Mouse (Mus musculus): ENCODE measurements around the gene Wdr18.
A peak's percentile ranks its signal among the peaks of the same experiment; 100 is the strongest.

The Wdr18 gene

GRCm38 (mm10) chr10:79946752-79947322, 13.1 kb upstream of the Wdr18 start:
- DNase-seq (ENCODE audit: low spot score in 2 of 2), result peak in 1 of 2 experiments; percentile 36

GRCm38 (mm10) chr10:79947502-79947901, 12.4 kb upstream of the Wdr18 start:
- no peak for DNase-seq (ENCODE audit: low spot score in 2 of 2)

- no peak for DNase-seq (ENCODE audit: low spot score in 2 of 2)
Measured at GRCm38 (mm10) chr10:79949873-79950272, 10.1 kb upstream of the Wdr18 start.

GRCm38 (mm10) chr10:79950661-79951060, 9.3 kb upstream of the Wdr18 start:
- DNase-seq (ENCODE audit: low spot score in 2 of 2), result no peak

- peak in 1 of 2 experiments; percentile 66 for DNase-seq (ENCODE audit: low spot score in 2 of 2)
Measured at GRCm38 (mm10) chr10:79953946-79954345, 6.0 kb upstream of the Wdr18 start.

GRCm38 (mm10) chr10:79955691-79956090, 4.3 kb upstream of the Wdr18 start:
- DNase-seq (ENCODE audit: low spot score in 2 of 2), result no peak

- DNase-seq (ENCODE audit: low spot score in 2 of 2), result no peak
Measured at GRCm38 (mm10) chr10:79956643-79957154, 3.3 kb upstream of the Wdr18 start.

GRCm38 (mm10) chr10:79958140-79958816, 1.7 kb upstream of the Wdr18 start:
- peak; percentile 82 to 91 for DNase-seq (ENCODE audit: low spot score in 2 of 2)

GRCm38 (mm10) chr10:79959412-79959811, 540 bp upstream of the Wdr18 start:
- peak in 1 of 2 experiments; percentile 59 for DNase-seq (ENCODE audit: low spot score in 2 of 2)

- no peak for DNase-seq (ENCODE audit: low spot score in 2 of 2)
Measured at GRCm38 (mm10) chr10:79960671-79961294, 831 bp downstream of the Wdr18 start.

GRCm38 (mm10) chr10:79964727-79965126, 4.8 kb downstream of the Wdr18 start:
- DNase-seq (ENCODE audit: low spot score in 2 of 2), result no peak

- DNase-seq (ENCODE audit: low spot score in 2 of 2), result no peak
Measured at GRCm38 (mm10) chr10:79965325-79965724, 5.4 kb downstream of the Wdr18 start.

GRCm38 (mm10) chr10:79966886-79967400, 7.0 kb downstream of the Wdr18 start:
- DNase-seq (ENCODE audit: low spot score in 2 of 2), result no peak

- no peak for DNase-seq (ENCODE audit: low spot score in 2 of 2)
Measured at GRCm38 (mm10) chr10:79968181-79968580, 8.2 kb downstream of the Wdr18 start.

GRCm38 (mm10) chr10:79969124-79969568, 9.2 kb downstream of the Wdr18 start:
- no peak for DNase-seq (ENCODE audit: low spot score in 2 of 2)

- no peak for DNase-seq (ENCODE audit: low spot score in 2 of 2)
Measured at GRCm38 (mm10) chr10:79970415-79971182, 10.6 kb downstream of the Wdr18 start, which contains the start of gene Grin3b. TSS of gene Grin3b (plus strand) at chr10:79970715.

- no peak for DNase-seq (ENCODE audit: low spot score in 2 of 2)
Measured at GRCm38 (mm10) chr10:79971183-79971497, 11.2 kb downstream of the Wdr18 start.

- no peak for DNase-seq (ENCODE audit: low spot score in 2 of 2)
Measured at GRCm38 (mm10) chr10:79972831-79973230, 12.9 kb downstream of the Wdr18 start.

GRCm38 (mm10) chr10:79974087-79974486, 14.1 kb downstream of the Wdr18 start:
- DNase-seq (ENCODE audit: low spot score in 2 of 2), result no peak

- no peak for DNase-seq (ENCODE audit: low spot score in 2 of 2)
Measured at GRCm38 (mm10) chr10:79974668-79975067, 14.7 kb downstream of the Wdr18 start.

GRCm38 (mm10) chr10:79976071-79976721, 16.2 kb downstream of the Wdr18 start:
- no peak for DNase-seq (ENCODE audit: low spot score in 2 of 2)

All from spleen, postnatal 10 days (tissue).